ENCODE assay signal across 12 mouse cellular contexts in the genomic region with DNA sequence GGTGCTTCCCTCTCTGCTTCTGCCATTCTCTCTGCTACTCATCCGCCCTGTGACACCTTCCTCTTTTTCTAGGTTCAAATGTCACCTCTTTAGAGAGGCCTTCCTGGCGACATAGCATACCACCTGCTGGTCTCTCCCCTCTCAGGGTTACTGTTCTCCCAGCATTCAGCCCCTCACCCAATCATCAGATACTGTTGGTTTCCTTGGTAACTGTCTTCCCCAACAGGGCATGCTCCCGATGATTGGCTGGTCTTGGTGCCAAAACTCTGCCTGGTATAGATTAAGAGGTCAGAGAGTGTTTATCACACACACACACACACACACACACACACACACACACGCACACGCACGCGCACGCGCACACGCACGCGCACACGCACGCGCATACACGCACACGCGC. TPM values are rescaled to one million over a fixed set of nuclear protein-coding genes. Genes with fewer than 3 reads are reported as not detected.
A peak's percentile ranks its signal among the peaks of the same experiment; 100 is the strongest.
DNase-seq lines count a peak whose midpoint lies in the region; ATAC-seq and TF ChIP-seq lines count a peak whose summit lies in the region.
"Had no signal": no experiment of that assay in that cellular context is flagged by ENCODE, and none has a peak within 500 bp of the region (broad histone marks: within the 10 kb centered on the region; RNA-seq: fewer than 3 reads in every experiment).

No protein-coding gene starts in this region.

- no peak overlapping the region for H3K27ac ChIP-seq in kidney, postnatal 0 days
- peak overlapping the region; percentile 9; the same call in 1 of the 2 replicates for H3K27ac ChIP-seq in forebrain, embryonic 16.5 days (ENCODE audit: low read length)
- peak overlapping the region; percentile 18; the same call in 1 of the 2 replicates for H3K27ac ChIP-seq in limb, embryonic 12.5 days
- H3K27ac ChIP-seq in small intestine, adult 2 months (ENCODE audit: insufficient read depth, low read depth, low read length), result peak overlapping the region; percentile 38; the same call in 1 of the 2 replicates

- ATAC-seq in kidney, postnatal 0 days (replicated peaks; ENCODE audit: low FRiP score, low read depth), result no peak
- peak; percentile 74; the same call in 1 of the 2 replicates for ATAC-seq in forebrain, embryonic 16.5 days
- no peak for ATAC-seq in limb, embryonic 12.5 days (ENCODE audit: insufficient number of reproducible peaks, insufficient read depth, low FRiP score, low TSS enrichment, low read depth)

- H3K27me3 ChIP-seq in kidney, postnatal 0 days (ENCODE audit: insufficient read depth, low read length), result no peaks in the 10 kb centered on the region
- no peaks in the 10 kb centered on the region for H3K27me3 ChIP-seq in forebrain, embryonic 16.5 days (replicated peaks; ENCODE audit: control insufficient read depth, insufficient read depth, low read length)
- 0 out of 2 replicates have a peak, but pooled peaks cover 5% of the 10 kb centered on the region for H3K27me3 ChIP-seq in limb, embryonic 12.5 days
- H3K27me3 ChIP-seq in small intestine, adult 2 months (ENCODE audit: control insufficient read depth, insufficient read depth, low read length), result no peaks in the 10 kb centered on the region

- no peaks in the 10 kb centered on the region for H3K4me1 ChIP-seq in kidney, postnatal 0 days (replicated peaks; ENCODE audit: insufficient read depth, low read length)
- H3K4me1 ChIP-seq in forebrain, embryonic 16.5 days (replicated peaks; ENCODE audit: control insufficient read depth, insufficient read depth, low read length), result peaks cover 11% of the 10 kb centered on the region
- H3K4me1 ChIP-seq in limb, embryonic 12.5 days (replicated peaks), result peaks cover 29% of the 10 kb centered on the region
- peaks cover 9% of the 10 kb centered on the region for H3K4me1 ChIP-seq in small intestine, adult 2 months (ENCODE audit: control insufficient read depth, insufficient read depth, insufficient read length, low read length)
- H3K4me1 ChIP-seq: megakaryocyte, embryonic 14.5 days had no signal

- no peak overlapping the region for H3K4me3 ChIP-seq in kidney, postnatal 0 days (replicated peaks; ENCODE audit: low read depth, low read length)
- H3K4me3 ChIP-seq in forebrain, embryonic 16.5 days (replicated peaks; ENCODE audit: low read length), result no peak overlapping the region
- no peak overlapping the region for H3K4me3 ChIP-seq in limb, embryonic 12.5 days (replicated peaks)
- peak overlapping the region; percentile 60 for H3K4me3 ChIP-seq in small intestine, adult 2 months (ENCODE audit: low read depth, low read length)
- H3K4me3 ChIP-seq: megakaryocyte, embryonic 14.5 days had no signal

- 52% methylated on average over 18 of the region's 18 CpGs for WGBS in kidney, postnatal 0 days
- 60% methylated on average over 18 of the region's 18 CpGs for WGBS in forebrain, embryonic 16.5 days
- WGBS in limb, embryonic 12.5 days, result 67% methylated on average over 18 of the region's 18 CpGs
- 32% methylated on average over 18 of the region's 18 CpGs for WGBS in small intestine, adult 2 months

- no peak for TF ChIP-seq POLR2A in small intestine, adult 2 months (IDR thresholded peaks at IDR 0.05; ENCODE audit: low read depth, low read length)

- H3K36me3 ChIP-seq in kidney, postnatal 0 days (ENCODE audit: insufficient read depth, low read length), result no peaks in the 10 kb centered on the region
- H3K36me3 ChIP-seq in forebrain, embryonic 16.5 days (ENCODE audit: control insufficient read depth, insufficient read depth), result no peaks in the 10 kb centered on the region
- no peaks in the 10 kb centered on the region for H3K36me3 ChIP-seq in limb, embryonic 12.5 days
- peaks cover 12% of the 10 kb centered on the region for H3K36me3 ChIP-seq in small intestine, adult 2 months (ENCODE audit: control insufficient read depth, insufficient read depth, low read length)

- H3K9me3 ChIP-seq in kidney, postnatal 0 days (replicated peaks; ENCODE audit: low read length), result no peaks in the 10 kb centered on the region
- H3K9me3 ChIP-seq in forebrain, embryonic 16.5 days (ENCODE audit: control insufficient read depth, low read length), result no peaks in the 10 kb centered on the region
- H3K9me3 ChIP-seq in limb, embryonic 12.5 days, result no peaks in the 10 kb centered on the region
- H3K9me3 ChIP-seq: megakaryocyte, embryonic 14.5 days had no signal

- H3K4me2 ChIP-seq in kidney, postnatal 0 days (ENCODE audit: low read length), result 0 out of 2 replicates have a peak overlapping the region, but pooled peaks have one; percentile 48
- H3K4me2 ChIP-seq in forebrain, embryonic 16.5 days (ENCODE audit: low read length), result no peak overlapping the region
- peak overlapping the region; percentile 27 for H3K4me2 ChIP-seq in limb, embryonic 12.5 days

- H3K9ac ChIP-seq in kidney, postnatal 0 days (ENCODE audit: low read depth, low read length), result no peak overlapping the region
- H3K9ac ChIP-seq in forebrain, embryonic 16.5 days (replicated peaks; ENCODE audit: low read depth, low read length), result no peak overlapping the region
- 0 out of 2 replicates have a peak overlapping the region, but pooled peaks have one; percentile 2 for H3K9ac ChIP-seq in limb, embryonic 12.5 days (replicated peaks)

- no peak for DNase-seq in kidney, postnatal 0 days (ENCODE audit: low spot score)
- no peak for DNase-seq in kidney, adult 11 months
- DNase-seq in adrenal gland, postnatal 4 days (ENCODE audit: low spot score in 2 of 2), result no peak
- DNase-seq in thymus, postnatal 4 days, result no peak
- DNase-seq: heart, postnatal 10 days; lung, adult 2 months; thymus, adult 18-20 months had no signal

- TF ChIP-seq CTCF in kidney, postnatal 0 days (IDR thresholded peaks at IDR 0.05; ENCODE audit: low read depth), result no peak
- TF ChIP-seq CTCF in small intestine, adult 2 months (IDR thresholded peaks at IDR 0.05; ENCODE audit: extremely low read depth, insufficient read length, insufficient replicate concordance, low read depth, low read length), result no peak

RNA-seq across cellular contexts. Expression of a gene that starts 2.4 kb away (rescaled TPM):
- polyA plus RNA-seq in kidney, postnatal 0 days (2015; fragmentation: Nextera tagmentation; extraction: Ambion mirVana), result 36.8 and 44.4 TPM in 2 replicates
- polyA plus RNA-seq in forebrain, embryonic 16.5 days (2015; fragmentation: Nextera tagmentation; extraction: Ambion mirVana), result 1.2 and 2.5 TPM in 2 replicates
- polyA plus RNA-seq in limb, embryonic 12.5 days (2016; fragmentation: Nextera tagmentation; extraction: Ambion mirVana), result 2.5 and 3.1 TPM in 2 replicates
- 34.5 and 105 TPM in 2 replicates for polyA plus RNA-seq in small intestine, adult 2 months (2012; rRNA removed)
- 10 to 100 TPM in 1 of 2 experiments, 1 to 10 TPM in 1; 1.6 to 11.5 TPM for total RNA-seq in adrenal gland, postnatal 4 days (2021)
- polyA plus RNA-seq: lung, adult 2 months; spleen, adult 2 months had no signal

RNA-seq across cellular contexts. Expression of a gene that starts 4.8 kb away (rescaled TPM):
- polyA plus RNA-seq in kidney, postnatal 0 days (2015; fragmentation: Nextera tagmentation; extraction: Ambion mirVana), result 0.01 TPM in 1 of 2 replicates, not detected in the other
- not detected in 2 replicates for polyA plus RNA-seq in forebrain, embryonic 16.5 days (2015; fragmentation: Nextera tagmentation; extraction: Ambion mirVana)
- 0.16 and 0.22 TPM in 2 replicates for polyA plus RNA-seq in limb, embryonic 12.5 days (2016; fragmentation: Nextera tagmentation; extraction: Ambion mirVana)
- polyA plus RNA-seq in small intestine, adult 2 months (2012; rRNA removed), result 0.04 TPM in 1 of 2 replicates, not detected in the other
- not detected for total RNA-seq in adrenal gland, postnatal 4 days (2021)
- total RNA-seq: heart, postnatal 10 days had no signal
- polyA plus RNA-seq: lung, adult 2 months; spleen, adult 2 months had no signal

RNA-seq across cellular contexts. Expression of a gene that starts 56.1 kb away (rescaled TPM):
- polyA plus RNA-seq in kidney, postnatal 0 days (2015; fragmentation: Nextera tagmentation; extraction: Ambion mirVana), result 0.85 and 1.1 TPM in 2 replicates
- 33.2 and 34.3 TPM in 2 replicates for polyA plus RNA-seq in forebrain, embryonic 16.5 days (2015; fragmentation: Nextera tagmentation; extraction: Ambion mirVana)
- 0.70 and 1.4 TPM in 2 replicates for polyA plus RNA-seq in limb, embryonic 12.5 days (2016; fragmentation: Nextera tagmentation; extraction: Ambion mirVana)
- polyA plus RNA-seq in small intestine, adult 2 months (2012; rRNA removed), result 1.3 and 2.4 TPM in 2 replicates
- 1 to 10 TPM in 1 of 2 experiments, under 1 TPM in 1; 0.76 to 9.4 TPM for total RNA-seq in adrenal gland, postnatal 4 days (2021)
